Mouse (Mus musculus) midbrain, embryonic 14.5 days (tissue): ENCODE measurements around the gene Atp10a. TPM values are rescaled to one million over a fixed set of nuclear protein-coding genes. Genes with fewer than 3 reads are reported as not detected.
"Not testable (repeated sequence)": the region's sequence is repeated elsewhere in the genome, so short reads cannot be mapped to it uniquely, and the experiment has no call there.

Experiments
- ATAC-seq: fragments of 200-750 bp; cut with Nextera tagmentation; 2 replicates; pipeline ENCODE4 v1.8.0; 2017; ENCODE audit warnings: moderate number of reproducible peaks, moderate library complexity; ENCODE audit not compliant: low FRiP score, low TSS enrichment
- DNase-seq: peaks from one replicate; pipeline ENCODE4 v3.0.0-alpha.2; 2015
- H3K27ac ChIP-seq: fragments of 300-500 bp; sonication (generic); replicated peaks from 2 replicates; pipeline ENCODE4 v1.5.1; 2014; ENCODE audit warnings: mild to moderate bottlenecking, low read depth, low read length, moderate library complexity
- H3K27me3 ChIP-seq: fragments of 300-500 bp; sonication (generic); 2 replicates; pipeline ENCODE4 v1.6.1; 2014; ENCODE audit warnings: low read length, control low read depth, mixed read lengths; ENCODE audit not compliant: control insufficient read depth, insufficient read depth
- H3K36me3 ChIP-seq: fragments of 300-500 bp; sonication (generic); 2 replicates; pipeline ENCODE4 v1.6.1; 2014; ENCODE audit warnings: low read length, control low read depth; ENCODE audit not compliant: control insufficient read depth, insufficient read depth
- H3K4me1 ChIP-seq: fragments of 300-500 bp; sonication (generic); 2 replicates; pipeline ENCODE4 v1.6.1; 2014; ENCODE audit warnings: mild to moderate bottlenecking, antibody characterized with exemption, low read length, control low read depth; ENCODE audit not compliant: control insufficient read depth, insufficient read depth
- H3K4me2 ChIP-seq: fragments of 300-500 bp; sonication (generic); 2 replicates; pipeline ENCODE4 v1.6.1; 2014; ENCODE audit warnings: mild to moderate bottlenecking, low read length, moderate library complexity
- H3K4me3 ChIP-seq: fragments of 300-500 bp; sonication (generic); replicated peaks from 2 replicates; pipeline ENCODE4 v1.5.1; 2014; ENCODE audit warnings: low read depth, low read length
- H3K9ac ChIP-seq: fragments of 300-500 bp; sonication (generic); replicated peaks from 2 replicates; pipeline ENCODE4 v1.6.1; 2014; ENCODE audit warnings: mild to moderate bottlenecking, low read length, moderate library complexity
- H3K9me3 ChIP-seq: fragments of 300-500 bp; sonication (generic); 2 replicates; pipeline ENCODE4 v1.6.1; 2016; ENCODE audit warnings: low read length, control low read depth, mixed read lengths; ENCODE audit not compliant: control insufficient read depth
- WGBS: fragments of 180-500 bp; shearing (Covaris S2); extraction: QIAGEN DNeasy Blood & Tissue Kit; methylation state at CpG from one replicate; pipeline ENCODE4 v1.1.7; 2014; 5-methylcytosine and 5-hydroxymethylcytosine counted together
- polyA plus RNA-seq: library from polyadenylated mRNA; unstranded; fragments of >200 nt; fragmentation: Nextera tagmentation; extraction: Ambion mirVana; gene quantifications from 2 replicates; pipeline ENCODE4 v1.2.1, GENCODE M21; 2014

The Atp10a gene
- polyA plus RNA-seq, 1 experiment from 2014 or later = 1.1 TPM

DNA sequence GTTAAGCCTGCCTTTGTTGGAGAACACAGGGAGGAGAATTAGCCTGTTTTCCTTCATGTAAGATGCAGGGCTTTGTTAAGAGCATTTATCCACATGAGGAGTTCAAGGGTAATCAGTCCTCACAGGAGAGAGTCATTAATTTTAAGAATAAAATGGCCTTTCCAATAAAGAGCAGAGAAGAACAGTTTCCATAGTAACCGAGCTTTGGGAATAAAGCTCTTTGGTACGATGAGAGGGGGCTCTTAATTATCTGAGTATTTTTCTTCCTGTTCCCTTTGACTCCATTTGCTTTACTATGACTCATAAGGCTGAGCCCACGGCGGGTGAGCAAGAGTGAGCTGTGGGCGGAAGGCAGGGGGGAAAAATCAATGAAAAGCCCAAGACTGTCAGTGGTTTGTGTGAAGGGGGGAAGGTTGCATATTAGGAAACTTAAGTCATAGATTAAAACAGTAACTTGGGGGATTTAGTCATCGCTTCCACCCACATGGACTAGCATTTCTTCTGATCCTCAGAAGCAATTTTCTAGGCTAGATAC is 166.2 kb downstream of the Atp10a start:
- Histone ChIP-seq H3K27ac (peak overlapping the region; percentile 26; the same call in 1 of the 2 replicates), H3K4me2 (no peak overlapping the region), H3K27me3 (no peaks in the 10 kb centered on the region), H3K4me1 (0 out of 2 replicates have a peak, but pooled peaks cover 4% of the 10 kb centered on the region), H3K4me3 (no peak overlapping the region), H3K9ac (no peak overlapping the region), H3K36me3 (no peaks in the 10 kb centered on the region), H3K9me3 (no peaks in the 10 kb centered on the region)
- peak; percentile 56 for DNase-seq
- peak; percentile 40; the same call in 1 of the 2 replicates for ATAC-seq
- WGBS = 41% methylated on average over 6 of the region's 6 CpGs

- Histone ChIP-seq H3K4me2 (no peak overlapping the region), H3K9me3 (no peaks in the 10 kb centered on the region), H3K27ac (no peak overlapping the region), H3K4me1 (0 out of 2 replicates have a peak, but pooled peaks cover 4% of the 10 kb centered on the region), H3K36me3 (no peaks in the 10 kb centered on the region), H3K4me3 (no peak overlapping the region), H3K9ac (no peak overlapping the region), H3K27me3 (no peaks in the 10 kb centered on the region)
- DNase-seq (no peak), ATAC-seq (no peak)
- 88% methylated on average over 3 of the region's 3 CpGs for WGBS
Observed at GRCm38 (mm10) chr7:58824686-58825085, 168.7 kb downstream of the Atp10a start.

DNA sequence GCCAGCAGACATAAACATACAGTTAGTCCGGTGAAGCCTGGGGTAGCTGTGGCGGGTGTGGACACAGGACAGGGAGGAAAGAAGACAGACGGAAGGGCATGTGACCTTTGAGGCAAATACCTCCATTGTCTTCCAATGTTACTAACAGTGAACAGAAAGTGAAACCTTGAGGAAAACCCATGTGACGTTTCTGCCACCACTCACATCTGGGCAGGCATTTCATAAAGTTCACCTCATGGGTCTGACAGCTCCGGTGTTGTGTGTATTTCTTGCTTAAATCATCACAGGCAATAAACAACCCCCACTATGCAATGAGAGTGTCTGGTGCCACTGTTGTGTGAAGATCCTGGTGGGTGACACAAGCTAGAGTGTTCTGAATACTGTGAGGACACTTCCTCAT is 173.1 kb downstream of the Atp10a start:
- no peak overlapping the region for H3K9ac ChIP-seq
- no peak overlapping the region for H3K4me2 ChIP-seq
- H3K27ac ChIP-seq = no peak overlapping the region
- 88% methylated on average over 5 of the region's 5 CpGs for WGBS
- no peaks in the 10 kb centered on the region for H3K4me1 ChIP-seq
- no peak for DNase-seq
- no peaks in the 10 kb centered on the region for H3K36me3 ChIP-seq
- H3K9me3 ChIP-seq = no peaks in the 10 kb centered on the region
- H3K27me3 ChIP-seq = no peaks in the 10 kb centered on the region
- no peak overlapping the region for H3K4me3 ChIP-seq
- ATAC-seq = no peak

DNA sequence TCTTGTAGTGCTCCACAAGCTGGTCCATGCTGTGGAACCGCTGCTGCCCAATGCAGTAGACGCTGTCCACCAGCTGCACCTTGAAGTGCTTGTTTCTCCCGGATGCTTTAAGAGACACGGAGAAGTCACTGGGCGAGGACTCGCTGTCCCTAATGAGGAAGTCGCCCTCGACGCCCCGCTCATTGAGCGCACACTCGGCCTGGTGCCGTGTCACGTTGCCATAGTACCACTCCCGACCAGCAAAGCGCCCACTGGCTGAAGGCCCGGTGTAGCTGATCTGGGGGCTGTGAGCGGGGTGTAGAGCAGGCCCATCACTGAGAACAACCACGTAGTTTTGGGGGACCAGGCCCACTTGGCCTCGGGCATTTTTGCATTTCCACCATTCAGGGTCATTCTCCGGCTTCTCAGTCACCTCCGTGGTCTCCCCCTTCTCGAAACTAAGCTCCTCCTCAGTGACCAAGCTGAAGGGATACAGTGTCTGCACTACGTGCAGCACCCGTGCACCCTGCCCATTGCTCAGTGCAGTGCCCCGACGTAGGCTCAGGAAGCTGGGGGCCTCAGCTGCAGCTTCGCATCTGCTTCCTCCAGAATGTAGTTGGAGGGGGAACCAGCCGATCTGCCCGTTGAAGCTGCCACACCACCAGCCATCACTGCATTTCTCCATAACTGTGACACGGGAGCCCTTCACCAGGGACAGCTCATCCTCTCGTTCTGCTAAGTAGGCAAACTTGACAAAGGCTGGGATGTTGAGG is 181.1 kb downstream of the Atp10a start:
- 95% methylated on average over 32 of the region's 32 CpGs for WGBS
- not testable (repeated sequence) for H3K9me3 ChIP-seq, H3K36me3 ChIP-seq, H3K27ac ChIP-seq, DNase-seq, H3K4me1 ChIP-seq, H3K4me3 ChIP-seq, H3K9ac ChIP-seq, H3K4me2 ChIP-seq, H3K27me3 ChIP-seq
- ATAC-seq = 0 out of 2 replicates have a peak, but pooled peaks have one; percentile 17

DNA sequence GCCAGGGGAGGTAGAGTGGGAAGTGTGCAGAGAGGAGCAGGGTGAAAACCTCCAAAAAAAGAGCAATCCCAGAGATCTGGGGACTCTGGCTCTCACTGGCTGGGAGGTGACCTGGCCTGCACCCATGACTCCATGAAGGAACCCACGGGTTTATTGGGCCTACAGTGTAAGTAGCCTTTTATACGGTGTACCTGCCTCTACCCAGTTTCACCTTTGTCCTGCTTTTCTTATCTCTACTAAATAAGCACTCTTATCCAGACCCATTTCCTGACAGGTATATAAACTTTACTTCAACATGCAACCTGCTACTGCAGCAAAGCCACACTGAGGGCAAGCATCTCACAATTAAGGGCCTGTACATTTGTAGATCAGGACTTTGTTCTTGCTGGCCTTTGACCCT is 184.4 kb downstream of the Atp10a start:
- no peaks in the 10 kb centered on the region for H3K27me3 ChIP-seq
- H3K36me3 ChIP-seq = no peaks in the 10 kb centered on the region
- H3K9ac ChIP-seq = no peak overlapping the region
- ATAC-seq (no peak), DNase-seq (no peak)
- H3K4me2 ChIP-seq = no peak overlapping the region
- no peaks in the 10 kb centered on the region for H3K9me3 ChIP-seq
- 79% methylated on average over 2 of the region's 2 CpGs for WGBS
- H3K4me1 ChIP-seq = peaks cover 28% of the 10 kb centered on the region
- no peak overlapping the region for H3K27ac ChIP-seq
- no peak overlapping the region for H3K4me3 ChIP-seq

- H3K9me3 ChIP-seq = no peaks in the 10 kb centered on the region
- no peak for DNase-seq
- H3K4me1 ChIP-seq = peaks cover 28% of the 10 kb centered on the region
- H3K27me3 ChIP-seq = no peaks in the 10 kb centered on the region
- H3K27ac ChIP-seq = no peak overlapping the region
- H3K4me2 ChIP-seq = no peak overlapping the region
- no peak overlapping the region for H3K9ac ChIP-seq
- H3K4me3 ChIP-seq = no peak overlapping the region
- no peak for ATAC-seq
- H3K36me3 ChIP-seq = no peaks in the 10 kb centered on the region
- WGBS = 92% methylated on average over 1 of the region's 1 CpGs
Observed at GRCm38 (mm10) chr7:58841066-58841465, 185.1 kb downstream of the Atp10a start.

GRCm38 (mm10) chr7:58842818-58843217 is 186.9 kb downstream of the Atp10a start:
- H3K4me3 ChIP-seq = no peak overlapping the region
- H3K4me1 ChIP-seq = peaks cover 28% of the 10 kb centered on the region
- WGBS = 49% methylated on average over 3 of the region's 3 CpGs
- ATAC-seq = no peak
- no peaks in the 10 kb centered on the region for H3K9me3 ChIP-seq
- H3K27ac ChIP-seq = peak overlapping the region; percentile 94
- peak; percentile 39 for DNase-seq
- no peaks in the 10 kb centered on the region for H3K27me3 ChIP-seq
- no peak overlapping the region for H3K4me2 ChIP-seq
- no peak overlapping the region for H3K9ac ChIP-seq
- no peaks in the 10 kb centered on the region for H3K36me3 ChIP-seq

GRCm38 (mm10) chr7:58843767-58844445 is 187.9 kb downstream of the Atp10a start:
- H3K4me1 ChIP-seq = peaks cover 28% of the 10 kb centered on the region
- no peaks in the 10 kb centered on the region for H3K27me3 ChIP-seq
- no peaks in the 10 kb centered on the region for H3K36me3 ChIP-seq
- H3K9ac ChIP-seq = peak overlapping the region; percentile 38
- H3K27ac ChIP-seq = peak overlapping the region; percentile 94
- 0% methylated on average over 9 of the region's 9 CpGs for WGBS
- no peak overlapping the region for H3K4me3 ChIP-seq
- H3K4me2 ChIP-seq = peak overlapping the region; percentile 46
- H3K9me3 ChIP-seq = no peaks in the 10 kb centered on the region
- ATAC-seq = peak; percentile 96
- peak; percentile 94 for DNase-seq
